Mouse (Mus musculus): ENCODE data around the gene Hrh3.

DNA sequence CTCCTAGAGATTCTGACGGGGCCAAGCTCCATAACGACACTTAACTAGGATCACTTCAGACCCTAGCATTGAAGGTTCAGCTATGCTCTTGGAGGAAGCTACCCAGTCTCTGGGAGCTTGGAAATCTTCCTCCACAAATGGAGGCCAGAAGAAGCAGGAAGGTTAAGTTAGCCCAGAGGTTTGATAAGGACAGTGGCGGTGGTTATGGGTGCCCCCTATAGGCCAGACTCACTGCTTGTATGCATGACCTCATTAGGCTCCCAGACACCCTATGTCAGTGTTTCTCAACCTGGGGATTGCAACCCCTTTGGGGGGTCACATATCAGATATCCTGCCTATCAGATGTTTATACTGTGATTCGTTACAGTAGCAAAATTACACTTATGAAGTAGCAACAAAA is 2.8 kb upstream of the Hrh3 start:
- TF ChIP-seq CTCF (IDR thresholded peaks at IDR 0.05; ENCODE audit: low read depth, low read length) = no peak
- TF ChIP-seq POLR2A (IDR thresholded peaks at IDR 0.05; ENCODE audit: extremely low read depth, insufficient read depth, low read length) = no peak

All from liver, adult 2 months (tissue).